Mouse (Mus musculus): ENCODE measurements around the gene Nme7. TPM values are rescaled to one million over a fixed set of nuclear protein-coding genes. Genes with fewer than 3 reads are reported as not detected.

The Nme7 gene
- polyA plus RNA-seq, 1 experiment from 2014 or later, result 14.9 TPM

GRCm38 (mm10) chr1:164408655-164409054, 104.7 kb downstream of the Nme7 start:
- Histone ChIP-seq H3K36me3 (ENCODE audit: control insufficient read depth, insufficient read depth, low read length) (no peaks in the 10 kb centered on the region), H3K27me3 (ENCODE audit: control insufficient read depth, insufficient read depth, low read length) (no peaks in the 10 kb centered on the region), H3K4me3 (ENCODE audit: low read depth, low read length) (no peak overlapping the region), H3K4me2 (replicated peaks; ENCODE audit: low read depth) (no peak overlapping the region), H3K9ac (ENCODE audit: low read length) (no peak overlapping the region), H3K4me1 (replicated peaks; ENCODE audit: control insufficient read depth, insufficient read depth) (no peaks in the 10 kb centered on the region), H3K9me3 (ENCODE audit: control insufficient read depth, low read length) (no peaks in the 10 kb centered on the region), H3K27ac (replicated peaks) (no peak overlapping the region)
- 74% methylated on average over 2 of the region's 2 CpGs for WGBS
- ATAC-seq (ENCODE audit: low FRiP score, low TSS enrichment) (no peak), DNase-seq (ENCODE audit: low spot score) (no peak)
- TF ChIP-seq EP300 (optimal IDR thresholded peaks at IDR 0.05), result no peak
- TF ChIP-seq CTCF (IDR thresholded peaks at IDR 0.05; ENCODE audit: low read depth), result no peak

GRCm38 (mm10) chr1:164411306-164411705, 107.4 kb downstream of the Nme7 start:
- Histone ChIP-seq H3K4me1 (replicated peaks; ENCODE audit: control insufficient read depth, insufficient read depth) (no peaks in the 10 kb centered on the region), H3K4me2 (replicated peaks; ENCODE audit: low read depth) (no peak overlapping the region), H3K36me3 (ENCODE audit: control insufficient read depth, insufficient read depth, low read length) (no peaks in the 10 kb centered on the region), H3K4me3 (ENCODE audit: low read depth, low read length) (no peak overlapping the region), H3K9ac (ENCODE audit: low read length) (no peak overlapping the region), H3K27me3 (ENCODE audit: control insufficient read depth, insufficient read depth, low read length) (no peaks in the 10 kb centered on the region), H3K27ac (replicated peaks) (no peak overlapping the region), H3K9me3 (ENCODE audit: control insufficient read depth, low read length) (no peaks in the 10 kb centered on the region)
- DNase-seq (ENCODE audit: low spot score) (no peak), ATAC-seq (ENCODE audit: low FRiP score, low TSS enrichment) (no peak)
- no peak for TF ChIP-seq EP300 (optimal IDR thresholded peaks at IDR 0.05)
- WGBS, result 70% methylated on average over 7 of the region's 7 CpGs

GRCm38 (mm10) chr1:164412906-164413305, 109.0 kb downstream of the Nme7 start:
- no peaks in the 10 kb centered on the region for H3K4me1 ChIP-seq (replicated peaks; ENCODE audit: control insufficient read depth, insufficient read depth)
- DNase-seq (ENCODE audit: low spot score) (no peak), ATAC-seq (ENCODE audit: low FRiP score, low TSS enrichment) (no peak)
- H3K4me3 ChIP-seq (ENCODE audit: low read depth, low read length), result no peak overlapping the region
- no peak overlapping the region for H3K27ac ChIP-seq (replicated peaks)
- H3K27me3 ChIP-seq (ENCODE audit: control insufficient read depth, insufficient read depth, low read length), result no peaks in the 10 kb centered on the region
- no peak overlapping the region for H3K4me2 ChIP-seq (replicated peaks; ENCODE audit: low read depth)
- 81% methylated on average over 9 of the region's 9 CpGs for WGBS
- H3K9ac ChIP-seq (ENCODE audit: low read length), result no peak overlapping the region
- TF ChIP-seq CTCF (IDR thresholded peaks at IDR 0.05; ENCODE audit: low read depth), result no peak
- no peak for TF ChIP-seq EP300 (optimal IDR thresholded peaks at IDR 0.05)
- H3K9me3 ChIP-seq (ENCODE audit: control insufficient read depth, low read length), result no peaks in the 10 kb centered on the region
- H3K36me3 ChIP-seq (ENCODE audit: control insufficient read depth, insufficient read depth, low read length), result no peaks in the 10 kb centered on the region

GRCm38 (mm10) chr1:164413608-164414007, 109.7 kb downstream of the Nme7 start:
- Histone ChIP-seq H3K36me3 (ENCODE audit: control insufficient read depth, insufficient read depth, low read length) (no peaks in the 10 kb centered on the region), H3K4me3 (ENCODE audit: low read depth, low read length) (no peak overlapping the region), H3K4me1 (replicated peaks; ENCODE audit: control insufficient read depth, insufficient read depth) (no peaks in the 10 kb centered on the region), H3K4me2 (replicated peaks; ENCODE audit: low read depth) (no peak overlapping the region), H3K9ac (ENCODE audit: low read length) (no peak overlapping the region), H3K9me3 (ENCODE audit: control insufficient read depth, low read length) (no peaks in the 10 kb centered on the region), H3K27ac (replicated peaks) (no peak overlapping the region), H3K27me3 (ENCODE audit: control insufficient read depth, insufficient read depth, low read length) (no peaks in the 10 kb centered on the region)
- DNase-seq (ENCODE audit: low spot score) (no peak), ATAC-seq (ENCODE audit: low FRiP score, low TSS enrichment) (peak; percentile 33; the same call in 1 of the 2 replicates)
- 78% methylated on average over 11 of the region's 11 CpGs for WGBS
- no peak for TF ChIP-seq EP300 (optimal IDR thresholded peaks at IDR 0.05)
- no peak for TF ChIP-seq CTCF (IDR thresholded peaks at IDR 0.05; ENCODE audit: low read depth)

- no peaks in the 10 kb centered on the region for H3K36me3 ChIP-seq (ENCODE audit: control insufficient read depth, insufficient read depth, low read length)
- ATAC-seq (ENCODE audit: low FRiP score, low TSS enrichment), result peak; percentile 74
- no peaks in the 10 kb centered on the region for H3K9me3 ChIP-seq (ENCODE audit: control insufficient read depth, low read length)
- no peaks in the 10 kb centered on the region for H3K27me3 ChIP-seq (ENCODE audit: control insufficient read depth, insufficient read depth, low read length)
- peak; percentile 44 for DNase-seq (ENCODE audit: low spot score)
- H3K27ac ChIP-seq (replicated peaks), result no peak overlapping the region
- WGBS, result 69% methylated on average over 2 of the region's 2 CpGs
- no peak overlapping the region for H3K4me2 ChIP-seq (replicated peaks; ENCODE audit: low read depth)
- no peaks in the 10 kb centered on the region for H3K4me1 ChIP-seq (replicated peaks; ENCODE audit: control insufficient read depth, insufficient read depth)
- TF ChIP-seq CTCF (IDR thresholded peaks at IDR 0.05; ENCODE audit: low read depth), result no peak
- TF ChIP-seq EP300 (optimal IDR thresholded peaks at IDR 0.05), result no peak
- no peak overlapping the region for H3K9ac ChIP-seq (ENCODE audit: low read length)
- no peak overlapping the region for H3K4me3 ChIP-seq (ENCODE audit: low read depth, low read length)
Measured at GRCm38 (mm10) chr1:164415347-164415751, 111.4 kb downstream of the Nme7 start.

GRCm38 (mm10) chr1:164416692-164417394, 112.9 kb downstream of the Nme7 start:
- H3K27ac ChIP-seq (replicated peaks), result 0 out of 2 replicates have a peak overlapping the region, but pooled peaks have one; percentile 31
- peak; percentile 13 for DNase-seq (ENCODE audit: low spot score)
- H3K9me3 ChIP-seq (ENCODE audit: control insufficient read depth, low read length), result no peaks in the 10 kb centered on the region
- no peaks in the 10 kb centered on the region for H3K4me1 ChIP-seq (replicated peaks; ENCODE audit: control insufficient read depth, insufficient read depth)
- H3K36me3 ChIP-seq (ENCODE audit: control insufficient read depth, insufficient read depth, low read length), result no peaks in the 10 kb centered on the region
- ATAC-seq (ENCODE audit: low FRiP score, low TSS enrichment), result no peak
- no peaks in the 10 kb centered on the region for H3K27me3 ChIP-seq (ENCODE audit: control insufficient read depth, insufficient read depth, low read length)
- H3K4me3 ChIP-seq (ENCODE audit: low read depth, low read length), result no peak overlapping the region
- TF ChIP-seq CTCF (IDR thresholded peaks at IDR 0.05; ENCODE audit: low read depth), result no peak
- WGBS, result 79% methylated on average over 12 of the region's 12 CpGs
- no peak overlapping the region for H3K9ac ChIP-seq (ENCODE audit: low read length)
- no peak overlapping the region for H3K4me2 ChIP-seq (replicated peaks; ENCODE audit: low read depth)
